Mouse (Mus musculus): Measurements from ENCODE around the gene Cldn4.
"Not testable (repeated sequence)": the region's sequence is repeated elsewhere in the genome, so short reads cannot be mapped to it uniquely, and the experiment has no call there.

Gene Cldn4

GRCm38 (mm10) chr5:134963546-134963945 is 16.8 kb upstream of the Cldn4 start:
- DNase-seq (ENCODE audit: low spot score): no peak

- no peak for DNase-seq (ENCODE audit: low spot score)
Observed at GRCm38 (mm10) chr5:134961519-134961918, 14.8 kb upstream of the Cldn4 start.

- no peak for DNase-seq (ENCODE audit: low spot score)
Observed at GRCm38 (mm10) chr5:134960430-134960829, 13.7 kb upstream of the Cldn4 start.

GRCm38 (mm10) chr5:134959114-134959513 is 12.4 kb upstream of the Cldn4 start:
- no peak for DNase-seq (ENCODE audit: low spot score)

GRCm38 (mm10) chr5:134955491-134955890 is 8.8 kb upstream of the Cldn4 start:
- no peak for DNase-seq (ENCODE audit: low spot score)

GRCm38 (mm10) chr5:134951053-134951884 is 4.5 kb upstream of the Cldn4 start:
- no peak for DNase-seq (ENCODE audit: low spot score)

- DNase-seq (ENCODE audit: low spot score): no peak
Observed at GRCm38 (mm10) chr5:134948085-134948439, 1.3 kb upstream of the Cldn4 start.

GRCm38 (mm10) chr5:134947420-134948084 is 818 bp upstream of the Cldn4 start:
- no peak for DNase-seq (ENCODE audit: low spot score)

- DNase-seq (ENCODE audit: low spot score): no peak
Observed at GRCm38 (mm10) chr5:134946063-134946856, 474 bp downstream of the Cldn4 start.

GRCm38 (mm10) chr5:134945266-134945959 is 1.3 kb downstream of the Cldn4 start:
- no peak for DNase-seq (ENCODE audit: low spot score)

- DNase-seq (ENCODE audit: low spot score): no peak
Observed at GRCm38 (mm10) chr5:134944179-134944578, 2.6 kb downstream of the Cldn4 start.

GRCm38 (mm10) chr5:134942740-134943139 is 4.0 kb downstream of the Cldn4 start:
- no peak for DNase-seq (ENCODE audit: low spot score)

GRCm38 (mm10) chr5:134941472-134942209 is 5.1 kb downstream of the Cldn4 start:
- DNase-seq (ENCODE audit: low spot score): peak; percentile 64

GRCm38 (mm10) chr5:134939554-134939953 is 7.2 kb downstream of the Cldn4 start:
- not testable (repeated sequence) for DNase-seq (ENCODE audit: low spot score)

GRCm38 (mm10) chr5:134939069-134939468 is 7.7 kb downstream of the Cldn4 start:
- peak; percentile 25 for DNase-seq (ENCODE audit: low spot score)

- DNase-seq (ENCODE audit: low spot score): no peak
Observed at GRCm38 (mm10) chr5:134936626-134937185, 10.0 kb downstream of the Cldn4 start.

- DNase-seq (ENCODE audit: low spot score): no peak
Observed at GRCm38 (mm10) chr5:134936051-134936450, 10.7 kb downstream of the Cldn4 start.

- DNase-seq (ENCODE audit: low spot score): no peak
Observed at GRCm38 (mm10) chr5:134934666-134935065, 12.1 kb downstream of the Cldn4 start.

GRCm38 (mm10) chr5:134933686-134934085 is 13.0 kb downstream of the Cldn4 start:
- DNase-seq (ENCODE audit: low spot score): not testable (repeated sequence)

- DNase-seq (ENCODE audit: low spot score): peak; percentile 81
Observed at GRCm38 (mm10) chr5:134933281-134933680, 13.5 kb downstream of the Cldn4 start.

GRCm38 (mm10) chr5:134932903-134933276 is 13.8 kb downstream of the Cldn4 start:
- DNase-seq (ENCODE audit: low spot score): peak; percentile 72
